Mouse (Mus musculus) lung, embryonic 15.5 days (tissue): Measurements from ENCODE around the gene Zxdc. TPM values are rescaled to one million over a fixed set of nuclear protein-coding genes. Genes with fewer than 3 reads are reported as not detected.

ENCODE experiments used
- ATAC-seq: fragments of 200-750 bp; cut with Nextera tagmentation; 2 replicates; pipeline ENCODE4 v1.8.0; 2017; ENCODE audit warnings: moderate number of reproducible peaks, borderline replicate concordance; ENCODE audit not compliant: low FRiP score, low TSS enrichment; ENCODE audit errors: extremely low read depth
- H3K27ac ChIP-seq: fragments of 300-500 bp; sonication (generic); 2 replicates; pipeline ENCODE4 v1.5.1; 2015; ENCODE audit warnings: moderate library complexity, mild to moderate bottlenecking, inconsistent platforms
- H3K27me3 ChIP-seq: fragments of 300-500 bp; sonication (generic); 2 replicates; pipeline ENCODE4 v1.6.1; 2015; ENCODE audit warnings: inconsistent platforms
- H3K36me3 ChIP-seq: fragments of 300-500 bp; sonication (generic); 2 replicates; pipeline ENCODE4 v1.6.1; 2015; ENCODE audit warnings: inconsistent platforms
- H3K4me1 ChIP-seq: fragments of 300-500 bp; sonication (generic); 2 replicates; pipeline ENCODE4 v1.6.1; 2015; ENCODE audit warnings: inconsistent platforms
- H3K4me2 ChIP-seq: fragments of 300-500 bp; sonication (generic); 2 replicates; pipeline ENCODE4 v1.6.1; 2015; ENCODE audit warnings: inconsistent platforms, mild to moderate bottlenecking, moderate library complexity
- H3K4me3 ChIP-seq: fragments of 300-500 bp; sonication (generic); 2 replicates; pipeline ENCODE4 v1.5.1; 2015; ENCODE audit warnings: mild to moderate bottlenecking, inconsistent platforms
- H3K9ac ChIP-seq: fragments of 300-500 bp; sonication (generic); 2 replicates; pipeline ENCODE4 v1.6.1; 2015; ENCODE audit warnings: inconsistent platforms
- H3K9me3 ChIP-seq: fragments of 300-500 bp; sonication (generic); 2 replicates; pipeline ENCODE4 v1.6.1; 2016; ENCODE audit warnings: inconsistent platforms
- WGBS: fragments of 180-500 bp; shearing (Covaris S2); methylation state at CpG from one replicate; pipeline ENCODE4 v1.1.7; 2015; 5-methylcytosine and 5-hydroxymethylcytosine counted together
- polyA plus RNA-seq: library from polyadenylated mRNA; unstranded; fragments of >200 nt; fragmentation: Nextera tagmentation; extraction: Ambion mirVana; gene quantifications from 2 replicates; pipeline ENCODE4 v1.2.1, GENCODE M21; 2015

Zxdc gene
- polyA plus RNA-seq, 1 experiment from 2014 or later = 7.5 TPM

GRCm38 (mm10) chr6:90348500-90348899 is 20.8 kb upstream of the Zxdc start:
- H3K27me3 ChIP-seq = no peaks in the 10 kb centered on the region
- ATAC-seq = no peak
- no peaks in the 10 kb centered on the region for H3K4me1 ChIP-seq
- no peak overlapping the region for H3K4me2 ChIP-seq
- no peak overlapping the region for H3K4me3 ChIP-seq
- H3K9ac ChIP-seq = no peak overlapping the region
- H3K36me3 ChIP-seq = no peaks in the 10 kb centered on the region
- WGBS = 66% methylated on average over 4 of the region's 4 CpGs
- H3K9me3 ChIP-seq = no peaks in the 10 kb centered on the region
- H3K27ac ChIP-seq = no peak overlapping the region

GRCm38 (mm10) chr6:90350011-90350410 is 19.3 kb upstream of the Zxdc start:
- ATAC-seq = no peak
- no peaks in the 10 kb centered on the region for H3K4me1 ChIP-seq
- no peak overlapping the region for H3K27ac ChIP-seq

GRCm38 (mm10) chr6:90358142-90358541 is 11.2 kb upstream of the Zxdc start:
- no peaks in the 10 kb centered on the region for H3K9me3 ChIP-seq
- WGBS = 29% methylated on average over 5 of the region's 5 CpGs
- H3K27me3 ChIP-seq = no peaks in the 10 kb centered on the region
- H3K4me2 ChIP-seq = no peak overlapping the region
- H3K36me3 ChIP-seq = no peaks in the 10 kb centered on the region
- peaks cover 17% of the 10 kb centered on the region; the same call in 1 of the 2 replicates for H3K4me1 ChIP-seq
- no peak overlapping the region for H3K27ac ChIP-seq
- no peak overlapping the region for H3K4me3 ChIP-seq
- H3K9ac ChIP-seq = no peak overlapping the region
- no peak for ATAC-seq

More at GRCm38 (mm10) chr6:90350011-90350410, 19.3 kb upstream of the Zxdc start:
- no peak overlapping the region for H3K4me2 ChIP-seq
- no peaks in the 10 kb centered on the region for H3K36me3 ChIP-seq
- no peaks in the 10 kb centered on the region for H3K27me3 ChIP-seq
- no peak overlapping the region for H3K4me3 ChIP-seq
- WGBS = 45% methylated on average over 2 of the region's 2 CpGs
- no peak overlapping the region for H3K9ac ChIP-seq
- no peaks in the 10 kb centered on the region for H3K9me3 ChIP-seq

DNA sequence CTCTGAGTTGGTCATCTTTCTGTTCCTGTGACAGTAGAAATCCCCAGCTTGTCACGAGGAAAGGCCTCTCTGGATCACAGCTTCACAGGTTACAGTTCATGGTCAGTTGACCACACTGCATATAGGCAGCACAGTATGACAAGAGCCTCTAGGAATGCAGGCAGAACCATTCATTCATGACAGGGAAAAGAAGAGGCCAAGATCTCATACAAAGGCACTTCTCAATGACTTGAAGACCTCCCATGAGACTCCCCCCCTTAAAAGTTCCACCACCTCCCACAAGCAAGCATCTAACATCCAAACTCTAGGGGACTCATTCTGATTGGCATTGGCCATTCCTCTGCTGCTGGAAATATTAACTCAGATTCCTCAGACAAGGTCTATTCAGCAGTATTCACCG is 9.8 kb upstream of the Zxdc start:
- H3K27ac ChIP-seq = no peak overlapping the region
- ATAC-seq = no peak
- H3K9me3 ChIP-seq = no peaks in the 10 kb centered on the region
- H3K4me3 ChIP-seq = no peak overlapping the region
- no peak overlapping the region for H3K4me2 ChIP-seq
- H3K9ac ChIP-seq = no peak overlapping the region
- no peaks in the 10 kb centered on the region for H3K27me3 ChIP-seq
- H3K36me3 ChIP-seq = no peaks in the 10 kb centered on the region
- H3K4me1 ChIP-seq = peaks cover 17% of the 10 kb centered on the region; the same call in 1 of the 2 replicates
- 59% methylated on average over 2 of the region's 2 CpGs for WGBS

DNA sequence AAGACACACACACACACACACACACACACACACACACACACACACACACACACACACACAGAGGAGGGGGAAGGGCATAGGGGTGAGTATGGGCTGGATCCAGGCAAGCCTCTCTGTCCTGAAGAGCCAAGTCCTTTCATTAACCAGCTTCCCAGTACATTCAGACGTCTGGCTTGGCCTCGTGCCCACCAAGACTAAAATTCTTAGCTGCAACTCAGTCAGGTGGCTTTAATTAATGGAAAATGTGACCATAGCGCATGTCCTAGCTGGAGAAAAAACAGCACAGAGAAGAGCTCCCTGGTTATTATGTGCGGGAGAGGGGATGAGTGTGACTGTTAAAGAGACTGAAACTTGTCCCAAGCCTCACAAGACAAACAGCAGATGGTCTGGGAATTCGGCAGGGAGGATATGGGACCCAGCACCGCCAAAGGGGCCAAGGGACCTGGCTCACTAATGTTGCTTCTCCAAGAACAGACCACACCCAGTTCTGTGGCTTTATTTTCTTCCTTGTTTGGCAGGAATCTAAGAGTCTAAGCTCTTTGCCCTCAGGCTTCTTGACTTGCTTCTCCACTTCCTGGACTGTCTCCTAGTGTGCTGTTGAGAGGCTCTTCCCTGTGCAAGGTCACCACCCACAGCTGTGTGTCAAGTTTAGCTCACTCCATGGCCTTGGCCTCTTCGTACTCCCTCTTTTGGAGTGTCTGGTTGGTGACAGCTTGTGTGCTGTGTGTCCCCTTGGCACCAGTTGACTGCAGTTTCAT is 9.1 kb upstream of the Zxdc start:
- Histone ChIP-seq H3K4me2 (no peak overlapping the region), H3K36me3 (no peaks in the 10 kb centered on the region), H3K9me3 (no peaks in the 10 kb centered on the region), H3K27ac (no peak overlapping the region; the same call in 1 of the 2 replicates), H3K9ac (no peak overlapping the region), H3K27me3 (no peaks in the 10 kb centered on the region), H3K4me1 (peaks cover 17% of the 10 kb centered on the region; the same call in 1 of the 2 replicates), H3K4me3 (no peak overlapping the region)
- peak; percentile 59; the same call in 1 of the 2 replicates for ATAC-seq
- WGBS = 40% methylated on average over 7 of the region's 7 CpGs

DNA sequence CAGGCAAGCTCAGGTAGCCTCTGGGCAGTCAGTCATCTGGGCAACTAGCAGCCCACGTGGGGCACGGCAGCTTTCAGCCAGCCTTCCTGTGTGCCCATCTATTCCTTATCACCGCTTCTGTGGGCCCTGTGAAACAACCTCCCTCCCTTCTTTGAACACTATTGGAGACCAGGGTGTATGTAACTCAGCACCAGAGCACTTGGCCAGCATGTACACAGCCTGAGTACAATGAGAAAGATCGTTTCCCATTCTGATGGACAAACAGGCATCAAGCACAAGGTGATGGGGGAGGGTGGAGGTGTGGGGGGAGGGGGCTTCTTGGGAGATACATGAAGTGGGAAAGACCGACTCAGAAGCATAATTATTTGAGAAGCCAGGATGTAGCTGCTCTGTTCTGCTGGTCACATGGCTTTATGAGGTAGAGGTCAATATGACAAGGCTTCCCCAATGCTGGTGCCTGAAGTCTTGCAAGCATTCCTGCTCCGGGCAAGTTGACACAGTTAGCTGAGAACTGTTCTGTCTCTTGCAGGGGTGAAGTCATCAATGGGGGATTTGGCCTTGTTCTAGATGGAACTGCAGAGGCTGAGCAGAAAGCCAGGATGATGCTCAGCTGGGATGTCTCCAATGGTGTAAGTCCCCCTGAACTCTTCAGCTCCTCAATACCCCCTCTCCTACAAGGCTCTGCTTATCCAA is 8.2 kb upstream of the Zxdc start:
- no peaks in the 10 kb centered on the region for H3K36me3 ChIP-seq
- H3K4me3 ChIP-seq = no peak overlapping the region
- peaks cover 17% of the 10 kb centered on the region; the same call in 1 of the 2 replicates for H3K4me1 ChIP-seq
- no peaks in the 10 kb centered on the region for H3K27me3 ChIP-seq
- WGBS = 76% methylated on average over 6 of the region's 6 CpGs
- H3K9me3 ChIP-seq = no peaks in the 10 kb centered on the region
- ATAC-seq = no peak
- no peak overlapping the region for H3K9ac ChIP-seq
- H3K27ac ChIP-seq = no peak overlapping the region
- no peak overlapping the region for H3K4me2 ChIP-seq

DNA sequence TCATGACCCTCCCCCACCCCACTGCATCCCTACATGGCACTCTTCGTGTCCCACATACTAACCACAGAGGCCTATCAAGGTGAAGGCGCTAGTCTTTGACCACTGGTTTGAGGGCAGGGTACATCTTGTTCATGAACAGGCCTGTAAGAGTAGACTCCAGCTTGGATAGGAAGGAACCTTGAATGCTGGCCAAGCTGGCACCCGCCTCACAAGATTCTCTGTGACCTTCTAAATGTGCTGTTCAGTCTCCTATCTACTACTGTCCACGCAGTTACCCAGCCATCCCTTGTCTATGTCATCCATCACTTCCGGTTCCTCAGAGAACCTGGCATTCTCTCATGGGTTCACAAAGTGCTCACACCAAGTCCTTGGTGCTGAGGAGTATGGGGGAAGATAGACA is 6.0 kb upstream of the Zxdc start:
- no peak overlapping the region for H3K4me3 ChIP-seq
- peaks cover 17% of the 10 kb centered on the region; the same call in 1 of the 2 replicates for H3K4me1 ChIP-seq
- no peak overlapping the region for H3K27ac ChIP-seq
- 74% methylated on average over 5 of the region's 5 CpGs for WGBS
- no peaks in the 10 kb centered on the region for H3K27me3 ChIP-seq
- ATAC-seq = no peak
- no peak overlapping the region for H3K9ac ChIP-seq
- no peaks in the 10 kb centered on the region for H3K9me3 ChIP-seq
- no peaks in the 10 kb centered on the region for H3K36me3 ChIP-seq
- H3K4me2 ChIP-seq = no peak overlapping the region

DNA sequence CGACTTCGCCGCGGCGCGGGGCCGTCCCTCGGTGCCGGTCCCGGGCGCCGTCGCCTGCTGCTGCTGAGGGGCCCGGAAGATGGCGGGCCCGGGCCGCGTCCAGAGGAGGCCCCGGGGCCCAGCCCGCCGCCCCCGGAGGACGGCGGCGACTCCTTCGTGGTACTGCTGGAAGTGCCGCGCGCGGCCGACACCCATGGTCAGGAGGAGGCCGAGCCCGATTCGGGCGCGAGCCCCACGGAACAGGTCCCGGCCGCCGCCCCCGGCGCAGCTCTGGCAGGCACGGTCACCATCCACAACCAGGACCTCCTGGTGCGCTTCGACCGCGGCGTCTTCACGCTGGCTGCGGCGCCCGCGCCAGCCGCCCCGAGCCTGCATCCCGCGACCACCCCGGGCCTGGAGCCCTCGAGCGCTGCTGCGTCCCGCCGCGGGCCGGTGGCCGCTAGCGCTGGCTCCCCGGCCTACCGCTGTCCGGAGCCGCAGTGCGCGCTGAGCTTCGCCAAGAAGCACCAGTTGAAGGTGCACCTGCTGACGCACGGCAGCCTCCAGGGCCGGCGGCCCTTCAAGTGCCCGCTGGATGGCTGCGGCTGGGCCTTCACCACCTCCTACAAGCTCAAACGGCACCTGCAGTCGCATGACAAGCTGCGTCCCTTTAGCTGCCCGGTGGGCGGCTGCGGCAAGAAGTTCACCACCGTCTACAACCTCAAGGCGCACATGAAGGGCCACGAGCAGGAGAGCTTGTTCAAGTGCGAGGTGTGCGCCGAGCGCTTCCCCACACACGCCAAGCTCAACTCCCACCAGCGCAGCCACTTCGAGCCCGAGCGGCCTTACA is 647 bp downstream of the Zxdc start:
- peaks cover 20% of the 10 kb centered on the region for H3K36me3 ChIP-seq
- H3K4me1 ChIP-seq = peaks cover 21% of the 10 kb centered on the region
- WGBS = under 1% methylated on average over 93 of the region's 98 CpGs
- H3K27ac ChIP-seq = peak overlapping the region; percentile 86
- ATAC-seq = peak; percentile 73
- peak overlapping the region; percentile 79 for H3K9ac ChIP-seq
- H3K4me3 ChIP-seq = peak overlapping the region; percentile 86
- H3K27me3 ChIP-seq = no peaks in the 10 kb centered on the region
- H3K9me3 ChIP-seq = no peaks in the 10 kb centered on the region
- peak overlapping the region; percentile 81 for H3K4me2 ChIP-seq

DNA sequence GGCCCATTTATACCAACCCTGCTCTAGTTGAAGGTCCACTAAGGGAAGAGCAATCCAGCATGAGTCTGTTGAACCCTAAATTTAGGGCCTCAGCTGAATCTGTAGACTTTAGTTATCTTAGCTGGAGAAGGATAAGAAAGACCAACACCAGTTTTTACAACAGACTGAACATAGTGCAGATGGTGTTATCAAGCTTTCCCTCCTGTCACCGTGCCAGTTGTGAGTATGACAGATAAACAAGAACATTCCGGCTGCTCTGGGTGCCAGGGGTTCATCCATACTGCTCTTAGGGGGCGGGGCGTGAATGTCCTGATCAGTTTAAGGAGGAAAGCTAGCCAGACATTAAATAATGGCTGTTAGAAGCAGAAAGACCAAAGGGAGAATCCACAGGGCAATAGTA is 5.4 kb downstream of the Zxdc start:
- no peak overlapping the region for H3K4me2 ChIP-seq
- WGBS = 65% methylated on average over 4 of the region's 4 CpGs
- no peak for ATAC-seq
- no peaks in the 10 kb centered on the region for H3K27me3 ChIP-seq
- peaks cover 58% of the 10 kb centered on the region for H3K36me3 ChIP-seq
- no peaks in the 10 kb centered on the region for H3K9me3 ChIP-seq
- H3K4me1 ChIP-seq = peaks cover 21% of the 10 kb centered on the region
- no peak overlapping the region for H3K27ac ChIP-seq
- no peak overlapping the region for H3K9ac ChIP-seq
- H3K4me3 ChIP-seq = no peak overlapping the region

- H3K36me3 ChIP-seq = peaks cover 88% of the 10 kb centered on the region
- no peak overlapping the region for H3K4me2 ChIP-seq
- WGBS = 92% methylated on average over 2 of the region's 2 CpGs
- H3K9me3 ChIP-seq = no peaks in the 10 kb centered on the region
- H3K4me1 ChIP-seq = no peaks in the 10 kb centered on the region
- no peaks in the 10 kb centered on the region for H3K27me3 ChIP-seq
- no peak overlapping the region for H3K9ac ChIP-seq
- no peak for ATAC-seq
- no peak overlapping the region for H3K4me3 ChIP-seq
- no peak overlapping the region for H3K27ac ChIP-seq
Measured at GRCm38 (mm10) chr6:90377708-90378107, 8.4 kb downstream of the Zxdc start.

DNA sequence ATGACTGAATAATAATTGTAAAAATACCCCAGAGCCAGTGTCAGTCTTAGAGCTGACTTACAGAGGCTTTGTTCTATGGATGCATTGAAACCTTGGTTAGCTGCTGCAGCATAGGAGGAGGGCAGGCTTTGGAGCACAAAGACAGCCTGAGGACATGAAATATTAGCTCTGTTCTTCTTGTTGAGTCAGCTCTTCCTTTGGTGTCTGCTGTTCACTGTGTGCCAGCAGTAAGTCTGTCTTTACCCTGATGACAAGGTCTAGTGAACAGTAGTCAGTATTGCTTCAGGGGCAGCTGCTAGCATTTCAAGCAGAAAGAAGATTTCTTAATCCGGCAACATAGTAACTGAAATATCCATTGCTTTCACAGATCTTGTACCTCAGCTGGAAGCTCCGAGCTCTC is 12.2 kb downstream of the Zxdc start:
- 96% methylated on average over 2 of the region's 2 CpGs for WGBS
- ATAC-seq = no peak
- no peak overlapping the region for H3K27ac ChIP-seq
- no peaks in the 10 kb centered on the region for H3K27me3 ChIP-seq
- H3K36me3 ChIP-seq = peaks cover 78% of the 10 kb centered on the region
- no peak overlapping the region for H3K9ac ChIP-seq
- H3K4me2 ChIP-seq = no peak overlapping the region
- no peak overlapping the region for H3K4me3 ChIP-seq
- no peaks in the 10 kb centered on the region for H3K4me1 ChIP-seq
- no peaks in the 10 kb centered on the region for H3K9me3 ChIP-seq
